Mouse (Mus musculus) MEL (cell line): ENCODE measurements around the gene Il31ra. TPM values are rescaled to one million over a fixed set of nuclear protein-coding genes. Genes with fewer than 3 reads are reported as not detected.

Experiments used
- DNase-seq: peaks from one replicate; pipeline ENCODE4 v3.0.0; 2011; ENCODE audit warnings: low read depth, low spot score
- H3K27ac ChIP-seq: 2 replicates; pipeline ENCODE4 v1.5.1; 2012; ENCODE audit warnings: low read depth, mild to moderate bottlenecking, control low read depth, low read length, moderate library complexity; ENCODE audit not compliant: control insufficient read depth
- H3K27me3 ChIP-seq, 2 experiments: fragments of 150-350 bp in 1 of 2; sonication (generic) in 1 of 2; 2 replicates each; pipeline ENCODE4 v1.6.1; 2012; ENCODE audit warnings: low read length in 2 of 2, mild to moderate bottlenecking in 2 of 2, improper control_type of control experiment in 1 of 2, moderate library complexity in 1 of 2; ENCODE audit not compliant: insufficient read depth in 2 of 2, control insufficient read depth in 1 of 2
- H3K36me3 ChIP-seq, 2 experiments: 2 replicates each; pipeline ENCODE4 v1.6.1; 2012 to 2014; ENCODE audit warnings: low read length in 2 of 2, improper control_type of control experiment in 1 of 2, inconsistent platforms in 1 of 2, mild to moderate bottlenecking in 1 of 2; ENCODE audit not compliant: insufficient read depth in 2 of 2, control insufficient read depth in 1 of 2
- H3K4me1 ChIP-seq, 2 experiments: fragments of 150-350 bp in 1 of 2; sonication (generic) in 1 of 2; 2 replicates each; pipeline ENCODE4 v1.6.1; 2012; ENCODE audit warnings: low read length in 2 of 2, improper control_type of control experiment in 1 of 2, mild to moderate bottlenecking in 1 of 2; ENCODE audit not compliant: insufficient read depth in 2 of 2, control insufficient read depth in 1 of 2
- H3K4me3 ChIP-seq, 2 experiments: fragments of 150-350 bp in 1 of 2; sonication (generic) in 1 of 2; 2 replicates each; pipeline ENCODE4 v1.5.1; 2012; ENCODE audit warnings: low read depth in 2 of 2, low read length in 2 of 2, mild to moderate bottlenecking in 2 of 2, moderate library complexity in 2 of 2, control low read depth in 1 of 2, improper control_type of control experiment in 1 of 2; ENCODE audit not compliant: control insufficient read depth in 1 of 2, insufficient read depth in 1 of 2
- H3K79me2 ChIP-seq: 2 replicates; pipeline ENCODE4 v1.6.1; 2012; ENCODE audit warnings: mild to moderate bottlenecking, low read length, moderate library complexity; ENCODE audit not compliant: control insufficient read depth, poor library complexity, insufficient read depth
- H3K9ac ChIP-seq: 2 replicates; pipeline ENCODE4 v1.6.1; 2012; ENCODE audit warnings: low read depth, mild to moderate bottlenecking, control low read depth, low read length, moderate library complexity; ENCODE audit not compliant: control insufficient read depth, poor library complexity, severe bottlenecking
- H3K9me3 ChIP-seq: fragments of 150-350 bp; sonication (generic); replicated peaks from 2 replicates; pipeline ENCODE4 v1.6.1; 2012; ENCODE audit warnings: mild to moderate bottlenecking, low read length, improper control_type of control experiment, moderate library complexity; ENCODE audit not compliant: insufficient read depth
- BHLHE40 ChIP-seq: IDR thresholded peaks from 2 replicates; pipeline ENCODE4 v1.6.1; 2012; ENCODE audit warnings: low read depth, mild to moderate bottlenecking, inconsistent platforms, low read length, improper control_type of control experiment, borderline replicate concordance
- CHD1 ChIP-seq: IDR thresholded peaks from 2 replicates; pipeline ENCODE4 v1.6.1; 2012; ENCODE audit warnings: low read depth, mild to moderate bottlenecking, inconsistent platforms, low read length, improper control_type of control experiment
- ELF1 ChIP-seq: IDR thresholded peaks from 2 replicates; pipeline ENCODE4 v1.6.1; 2014; ENCODE audit warnings: low read depth, mild to moderate bottlenecking, inconsistent platforms, low read length, improper control_type of control experiment, moderate library complexity
- GABPA ChIP-seq: IDR thresholded peaks from 2 replicates; pipeline ENCODE4 v1.6.1; 2012; ENCODE audit warnings: low read depth, mild to moderate bottlenecking, inconsistent platforms, low read length, improper control_type of control experiment, moderate library complexity
- HCFC1 ChIP-seq: IDR thresholded peaks from 2 replicates; pipeline ENCODE4 v1.6.1; 2012; ENCODE audit warnings: low read depth, mild to moderate bottlenecking, inconsistent platforms, low read length, improper control_type of control experiment, moderate library complexity
- KAT2A ChIP-seq: conservative IDR thresholded peaks from 2 replicates; pipeline ENCODE4 v1.6.1; 2012; ENCODE audit warnings: low read depth, low read length, improper control_type of control experiment, inconsistent platforms
- MAFK ChIP-seq: IDR thresholded peaks from 2 replicates; pipeline ENCODE4 v1.6.1; 2011; ENCODE audit warnings: low read depth, mild to moderate bottlenecking, low read length, improper control_type of control experiment, borderline replicate concordance
- MAX ChIP-seq: IDR thresholded peaks from 2 replicates; pipeline ENCODE4 v1.6.1; 2011; ENCODE audit warnings: low read length, improper control_type of control experiment
- MEF2A ChIP-seq: IDR thresholded peaks from 2 replicates; pipeline ENCODE4 v1.6.1; 2014; ENCODE audit warnings: low read depth, mild to moderate bottlenecking, inconsistent platforms, low read length, improper control_type of control experiment; ENCODE audit not compliant: poor library complexity, insufficient replicate concordance, severe bottlenecking; ENCODE audit errors: extremely low read depth
- MXI1 ChIP-seq: IDR thresholded peaks from 2 replicates; pipeline ENCODE4 v1.6.1; 2011; ENCODE audit warnings: mild to moderate bottlenecking, low read depth, low read length, improper control_type of control experiment
- NELFE ChIP-seq: IDR thresholded peaks from 2 replicates; pipeline ENCODE4 v1.6.1; 2011; ENCODE audit warnings: low read depth, low read length, improper control_type of control experiment
- NRF1 ChIP-seq: IDR thresholded peaks from 2 replicates; pipeline ENCODE4 v1.6.1; 2014; ENCODE audit warnings: low read depth, mild to moderate bottlenecking, inconsistent platforms, low read length, improper control_type of control experiment, moderate library complexity; ENCODE audit not compliant: poor library complexity, insufficient read depth, severe bottlenecking
- POLR2A ChIP-seq, 2 experiments: IDR thresholded peaks; 2 replicates each; pipeline ENCODE4 v1.6.1; 2011 to 2012; ENCODE audit warnings: low read length in 2 of 2, mild to moderate bottlenecking in 2 of 2, control low read depth in 1 of 2, improper control_type of control experiment in 1 of 2, low read depth in 1 of 2, moderate library complexity in 1 of 2; ENCODE audit not compliant: control insufficient read depth in 1 of 2, insufficient read depth in 1 of 2, poor library complexity in 1 of 2
- RAD21 ChIP-seq: IDR thresholded peaks from 2 replicates; pipeline ENCODE4 v1.6.1; 2011; ENCODE audit warnings: mild to moderate bottlenecking, low read depth, low read length, improper control_type of control experiment
- RCOR1 ChIP-seq: IDR thresholded peaks from 2 replicates; pipeline ENCODE4 v1.6.1; 2012; ENCODE audit warnings: low read depth, mild to moderate bottlenecking, inconsistent platforms, low read length, improper control_type of control experiment
- SIN3A ChIP-seq: IDR thresholded peaks from 2 replicates; pipeline ENCODE4 v1.6.1; 2012; ENCODE audit warnings: low read length, improper control_type of control experiment, inconsistent platforms
- TBP ChIP-seq: IDR thresholded peaks from 2 replicates; pipeline ENCODE4 v1.8.0; 2011; ENCODE audit warnings: low read depth, low read length, improper control_type of control experiment
- TCF12 ChIP-seq: IDR thresholded peaks from 2 replicates; pipeline ENCODE4 v1.6.1; 2014; ENCODE audit warnings: low read depth, mild to moderate bottlenecking, inconsistent platforms, low read length, improper control_type of control experiment, moderate library complexity
- USF2 ChIP-seq, 2 experiments: IDR thresholded peaks; 2 replicates each; pipeline ENCODE4 v1.6.1; 2011 to 2012; ENCODE audit warnings: improper control_type of control experiment in 2 of 2, low read length in 2 of 2, borderline replicate concordance in 1 of 2, inconsistent platforms in 1 of 2, low read depth in 1 of 2, mild to moderate bottlenecking in 1 of 2; ENCODE audit not compliant: insufficient read depth in 1 of 2
- ZKSCAN1 ChIP-seq: IDR thresholded peaks from 2 replicates; pipeline ENCODE4 v1.6.1; 2012; ENCODE audit warnings: low read depth, mild to moderate bottlenecking, inconsistent platforms, low read length, improper control_type of control experiment, moderate library complexity
- ZMIZ1 ChIP-seq: IDR thresholded peaks from 2 replicates; pipeline ENCODE4 v1.6.1; 2012; ENCODE audit warnings: low read depth, mild to moderate bottlenecking, inconsistent platforms, low read length, improper control_type of control experiment, moderate library complexity
- ZNF384 ChIP-seq: IDR thresholded peaks from 2 replicates; pipeline ENCODE4 v1.6.1; 2012; ENCODE audit warnings: low read depth, mild to moderate bottlenecking, inconsistent platforms, low read length, improper control_type of control experiment
- polyA plus RNA-seq, 2 experiments: library from polyadenylated mRNA; stranded (reverse) in 1 of 2; unstranded in 1 of 2; fragments of >175 nt in 1 of 2; fragments of >200 nt in 1 of 2; gene quantifications; 2 replicates each; pipeline versions ENCODE4 v1.2.1 to v1.2.4; 2012; ENCODE audit warnings: low replicate concordance in 2 of 2, low read depth in 1 of 2; ENCODE audit not compliant: insufficient read length in 2 of 2, insufficient read depth in 1 of 2, missing spikeins in 1 of 2
- total RNA-seq: library from RNA; depleted of rRNA; stranded (reverse); fragments of 300-350 nt; gene quantifications from 2 replicates; pipeline ENCODE4 v1.2.3, GENCODE M21; 2012

The Il31ra gene
- total and polyA plus RNA-seq, 3 experiments: 2.1 to 2.2 TPM; not detected in 1

- Histone ChIP-seq H3K4me1 (peaks cover 4 to 7% of the 10 kb centered on the region in 2 experiments; a peak in 2 of 4 replicates), H3K36me3 (peaks cover 0 to 6% of the 10 kb centered on the region in 2 experiments; a peak in 2 of 4 replicates), H3K9me3 (no peaks in the 10 kb centered on the region; the same call in 1 of the 2 replicates), H3K9ac (no peak overlapping the region), H3K27ac (no peak overlapping the region), H3K79me2 (no peaks in the 10 kb centered on the region), H3K27me3 (no peaks in the 10 kb centered on the region), H3K4me3 (no peak overlapping the region)
- TF ChIP-seq ZNF384: no peak
- TF ChIP-seq RCOR1: no peak
- no peak for TF ChIP-seq MXI1
- TF ChIP-seq ELF1: no peak
- no peak for TF ChIP-seq MEF2A
- no peak for TF ChIP-seq BHLHE40
- no peak for TF ChIP-seq NELFE
- no peak for TF ChIP-seq NRF1
- no peak for TF ChIP-seq TBP
- TF ChIP-seq POLR2A (IDR thresholded peaks at IDR 0.05; ENCODE audit: control insufficient read depth in 1 of 2, insufficient read depth in 1 of 2, low read depth in 1 of 2, low read length in 2 of 2, poor library complexity in 1 of 2): no peak
- TF ChIP-seq MAX: no peak
- TF ChIP-seq GABPA: no peak
- TF ChIP-seq HCFC1: no peak
- TF ChIP-seq CHD1: no peak
- TF ChIP-seq USF2 (IDR thresholded peaks at IDR 0.05; ENCODE audit: borderline replicate concordance in 1 of 2, insufficient read depth in 1 of 2, low read depth in 1 of 2, low read length in 2 of 2): no peak
- TF ChIP-seq TCF12: no peak
- TF ChIP-seq ZKSCAN1: no peak
- TF ChIP-seq MAFK: no peak
- no peak for TF ChIP-seq ZMIZ1
- no peak for DNase-seq
These were observed 33.5 kb downstream of the Il31ra start for GRCm38 (mm10) chr13:112560554-112561138.

DNA sequence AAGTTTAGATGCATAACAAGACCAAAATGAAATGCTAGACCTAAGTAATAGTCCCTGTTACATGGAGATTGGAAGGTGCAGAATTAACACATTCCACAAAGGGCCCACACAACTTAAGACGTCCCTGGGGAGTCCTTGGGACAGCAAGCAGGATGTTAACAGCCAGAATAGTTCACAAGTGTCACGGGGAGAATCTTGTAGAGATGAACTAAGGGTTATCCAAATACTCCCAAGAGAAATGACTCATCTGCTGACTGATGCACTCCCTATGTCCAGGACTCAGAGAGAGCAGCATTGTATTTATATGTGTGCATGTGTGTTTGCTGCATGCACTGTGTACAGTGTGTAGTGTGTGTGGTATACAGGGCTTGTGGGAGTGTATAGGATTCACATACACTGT lies 37.7 kb downstream of the Il31ra start:
- no peak overlapping the region for H3K9ac ChIP-seq
- no peaks in the 10 kb centered on the region for H3K79me2 ChIP-seq
- H3K27me3 ChIP-seq: no peaks in the 10 kb centered on the region
- H3K4me3 ChIP-seq: no peak overlapping the region
- H3K27ac ChIP-seq: no peak overlapping the region
- H3K9me3 ChIP-seq: no peaks in the 10 kb centered on the region; the same call in 1 of the 2 replicates
- TF ChIP-seq RAD21 (no peak), RCOR1 (no peak), KAT2A (no peak), SIN3A (no peak), TCF12 (no peak), MAX (no peak), MEF2A (no peak)
- H3K4me1 ChIP-seq: peaks cover 8 to 11% of the 10 kb centered on the region in 2 experiments
- DNase-seq: no peak
- peaks cover 0 to 7% of the 10 kb centered on the region in 2 experiments; a peak in 2 of 4 replicates for H3K36me3 ChIP-seq
